Comparison of ENCODE assay signal across 28 mouse cellular contexts in the genomic region with DNA sequence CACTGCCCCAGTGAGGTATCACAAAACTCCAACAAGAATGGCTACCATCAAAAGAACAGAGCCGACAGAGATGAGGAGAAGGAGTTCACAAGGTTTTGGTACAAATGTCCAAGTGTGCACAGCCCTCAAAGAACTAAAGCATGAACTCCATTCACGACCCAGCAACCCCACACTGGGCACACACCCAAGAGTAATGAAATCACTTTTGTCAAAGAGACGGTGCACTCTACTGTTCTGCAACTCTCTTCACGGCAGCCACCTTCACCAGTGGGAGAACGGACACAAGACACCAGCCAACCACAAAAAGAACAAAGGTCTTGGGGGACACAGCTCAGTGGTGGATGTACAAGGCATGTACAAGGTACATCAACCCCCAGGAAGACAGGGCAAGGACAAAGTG. TPM values are rescaled to one million over a fixed set of nuclear protein-coding genes. Genes with fewer than 3 reads are reported as not detected.
DNase-seq lines count a peak whose midpoint lies in the region; ATAC-seq lines count a peak whose summit lies in the region.
"Had no signal": no experiment of that assay in that cellular context is flagged by ENCODE, and none has a peak within 500 bp of the region (broad histone marks: within the 10 kb centered on the region; RNA-seq: fewer than 3 reads in every experiment).

No protein-coding gene starts in this region.

- peak; percentile 24 for DNase-seq in kidney, adult 9 months
- no peak for DNase-seq in liver, embryonic 11.5 days (ENCODE audit: low spot score)
- no peak for DNase-seq in liver
- no peak for DNase-seq in urinary bladder, postnatal 4 days (ENCODE audit: low spot score in 2 of 2)
- DNase-seq: adrenal gland, postnatal 10 days; adrenal gland, postnatal 36 days; B cell, adult 2 months; cerebellum, adult 18-20 months; cerebellum, adult 9-10 months; cerebellum, postnatal 14 days; forebrain, postnatal 0 days; gastrocnemius, postnatal 25 days; heart, adult 18-20 months; heart, postnatal 10 days; heart, postnatal 36 days had no signal

- H3K4me2 ChIP-seq in kidney, embryonic 15.5 days, result no peak overlapping the region
- no peak overlapping the region; the same call in 1 of the 2 replicates for H3K4me2 ChIP-seq in liver, embryonic 11.5 days
- peak overlapping the region; percentile 40; the same call in 1 of the 2 replicates for H3K4me2 ChIP-seq in liver, embryonic 12.5 days
- no peak overlapping the region for H3K4me2 ChIP-seq in forebrain, embryonic 13.5 days
- H3K4me2 ChIP-seq: heart, embryonic 12.5 days; heart, embryonic 15.5 days; hindbrain, embryonic 13.5 days had no signal

- no peak overlapping the region for H3K9ac ChIP-seq in kidney, embryonic 15.5 days
- no peak overlapping the region for H3K9ac ChIP-seq in liver, embryonic 11.5 days (ENCODE audit: low read depth, low read length)
- no peak overlapping the region for H3K9ac ChIP-seq in liver, embryonic 12.5 days
- no peak overlapping the region for H3K9ac ChIP-seq in forebrain, embryonic 13.5 days
- H3K9ac ChIP-seq: forebrain, postnatal 0 days; heart, embryonic 12.5 days; heart, embryonic 15.5 days; hindbrain, embryonic 13.5 days had no signal

- no peak for ATAC-seq in kidney, embryonic 15.5 days (replicated peaks; ENCODE audit: low FRiP score)
- 0 out of 2 replicates have a peak, but pooled peaks have one; percentile 11 for ATAC-seq in liver, embryonic 11.5 days (replicated peaks; ENCODE audit: low FRiP score)
- ATAC-seq in liver, embryonic 12.5 days, result 0 out of 2 replicates have a peak, but pooled peaks have one; percentile 36
- ATAC-seq in forebrain, embryonic 13.5 days, result no peak
- ATAC-seq: activated CD4-positive, CD25-positive, alpha-beta regulatory T cell, adult 4 months; forebrain, embryonic 14.5 days; forebrain, postnatal 0 days; hindbrain, embryonic 16.5 days had no signal

- 48% methylated on average over 5 of the region's 5 CpGs for WGBS in kidney, embryonic 15.5 days
- 62% methylated on average over 5 of the region's 5 CpGs for WGBS in liver, embryonic 11.5 days
- WGBS in liver, embryonic 12.5 days (ENCODE audit: insufficient replicate concordance), result 47% methylated on average over 5 of the region's 5 CpGs
- WGBS in forebrain, embryonic 13.5 days, result 54% methylated on average over 5 of the region's 5 CpGs

- H3K27me3 ChIP-seq in kidney, embryonic 15.5 days, result no peaks in the 10 kb centered on the region
- no peaks in the 10 kb centered on the region for H3K27me3 ChIP-seq in liver, embryonic 11.5 days (replicated peaks; ENCODE audit: control insufficient read depth, insufficient read depth, low read length)
- no peaks in the 10 kb centered on the region for H3K27me3 ChIP-seq in liver, embryonic 12.5 days (replicated peaks)
- no peaks in the 10 kb centered on the region for H3K27me3 ChIP-seq in forebrain, embryonic 13.5 days
- H3K27me3 ChIP-seq: CH12.LX; heart, embryonic 12.5 days; heart, embryonic 15.5 days; hindbrain, embryonic 13.5 days had no signal

- peaks cover 14% of the 10 kb centered on the region for H3K4me1 ChIP-seq in kidney, embryonic 15.5 days
- peaks cover 34% of the 10 kb centered on the region for H3K4me1 ChIP-seq in liver, embryonic 11.5 days (replicated peaks; ENCODE audit: control insufficient read depth, insufficient read depth, low read length)
- H3K4me1 ChIP-seq in liver, embryonic 12.5 days, result peaks cover 49% of the 10 kb centered on the region
- H3K4me1 ChIP-seq in forebrain, embryonic 13.5 days, result no peaks in the 10 kb centered on the region
- H3K4me1 ChIP-seq: forebrain, embryonic 10.5 days; heart, embryonic 15.5 days; hindbrain, embryonic 13.5 days had no signal

- no peak overlapping the region for H3K27ac ChIP-seq in kidney, embryonic 15.5 days
- no peak overlapping the region for H3K27ac ChIP-seq in liver, embryonic 11.5 days (ENCODE audit: low read depth, low read length)
- 0 out of 2 replicates have a peak overlapping the region, but pooled peaks have one; percentile 58 for H3K27ac ChIP-seq in liver, embryonic 12.5 days
- no peak overlapping the region for H3K27ac ChIP-seq in forebrain, embryonic 13.5 days
- H3K27ac ChIP-seq: forebrain, embryonic 10.5 days; heart, embryonic 15.5 days; hindbrain, embryonic 10.5 days; hindbrain, embryonic 13.5 days had no signal

- H3K9me3 ChIP-seq in kidney, embryonic 15.5 days (replicated peaks), result no peaks in the 10 kb centered on the region
- H3K9me3 ChIP-seq in liver, embryonic 11.5 days (ENCODE audit: control insufficient read depth, low read length), result no peaks in the 10 kb centered on the region
- no peaks in the 10 kb centered on the region for H3K9me3 ChIP-seq in liver, embryonic 12.5 days (replicated peaks)
- no peaks in the 10 kb centered on the region for H3K9me3 ChIP-seq in forebrain, embryonic 13.5 days (replicated peaks)
- H3K9me3 ChIP-seq: forebrain, embryonic 10.5 days; G1E; heart, embryonic 12.5 days; heart, embryonic 15.5 days; hindbrain, embryonic 10.5 days; hindbrain, embryonic 13.5 days had no signal

- no peak overlapping the region for H3K4me3 ChIP-seq in kidney, embryonic 15.5 days (replicated peaks)
- H3K4me3 ChIP-seq in liver, embryonic 11.5 days (ENCODE audit: low read depth, low read length), result no peak overlapping the region
- H3K4me3 ChIP-seq in liver, embryonic 12.5 days, result no peak overlapping the region
- H3K4me3 ChIP-seq in forebrain, embryonic 13.5 days, result no peak overlapping the region
- H3K4me3 ChIP-seq: forebrain, embryonic 10.5 days; heart, embryonic 12.5 days; heart, embryonic 15.5 days; hindbrain, embryonic 10.5 days; hindbrain, embryonic 13.5 days had no signal

- H3K36me3 ChIP-seq in kidney, embryonic 15.5 days, result no peaks in the 10 kb centered on the region
- H3K36me3 ChIP-seq in liver, embryonic 11.5 days (ENCODE audit: control insufficient read depth, insufficient read depth, low read length), result no peaks in the 10 kb centered on the region
- no peaks in the 10 kb centered on the region for H3K36me3 ChIP-seq in liver, embryonic 12.5 days
- H3K36me3 ChIP-seq in forebrain, embryonic 13.5 days (ENCODE audit: poor library complexity, severe bottlenecking), result no peaks in the 10 kb centered on the region
- H3K36me3 ChIP-seq: forebrain, embryonic 10.5 days; G1E; heart, embryonic 12.5 days; heart, embryonic 15.5 days; hindbrain, embryonic 10.5 days; hindbrain, embryonic 13.5 days had no signal

RNA-seq across cellular contexts. Expression of a gene that starts 24.3 kb away (rescaled TPM):
- polyA plus RNA-seq in kidney, embryonic 15.5 days (2015; fragmentation: Nextera tagmentation; extraction: Ambion mirVana), result 2.5 and 2.8 TPM in 2 replicates
- polyA plus RNA-seq in liver, embryonic 11.5 days (2014; fragmentation: Nextera tagmentation; extraction: Ambion mirVana), result 14.7 and 19.1 TPM in 2 replicates
- polyA plus RNA-seq in liver, embryonic 12.5 days (2016; fragmentation: Nextera tagmentation; extraction: Ambion mirVana), result 23.5 and 27.4 TPM in 2 replicates
- 1.5 and 1.6 TPM in 2 replicates for polyA plus RNA-seq in forebrain, embryonic 13.5 days (2015; fragmentation: Nextera tagmentation; extraction: Ambion mirVana)
- polyA plus RNA-seq: activated CD4-positive, CD25-positive, alpha-beta regulatory T cell, adult 4 months; G1E had no signal

Comparison
In these comparisons a context has a peak if more than half of its experiments do, and no peak if none do; other contexts are left out.
1. ATAC-seq: peak in liver, embryonic 11.5 days (single experiment) and liver, embryonic 12.5 days (single experiment); none in kidney, embryonic 15.5 days (single experiment) and forebrain, embryonic 13.5 days (single experiment).